Mouse (Mus musculus): ENCODE results near the gene Cdh6.

Cdh6 gene

DNA sequence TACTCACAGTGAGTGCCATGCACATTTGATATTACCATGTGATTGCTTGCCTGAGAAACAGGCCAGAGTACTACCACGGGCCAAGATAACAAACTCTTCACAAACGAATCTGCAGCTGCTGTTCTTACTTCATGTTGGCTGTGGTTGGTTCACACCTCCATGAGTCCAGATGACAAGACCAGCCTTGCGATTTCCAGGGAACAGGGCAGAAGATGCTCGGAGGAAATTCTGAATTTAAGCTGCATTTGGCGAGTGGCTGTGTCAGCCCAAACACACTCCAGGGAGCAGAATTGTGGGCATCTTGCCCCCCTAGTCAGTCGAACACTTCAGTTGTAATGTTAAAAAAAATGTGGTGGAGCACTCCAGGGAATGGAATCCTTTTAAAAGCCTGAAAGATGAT, 18.1 kb downstream of the Cdh6 start:
- no peak for DNase-seq

GRCm38 (mm10) chr15:13141983-13142382, 31.5 kb downstream of the Cdh6 start:
- no peak for DNase-seq

DNA sequence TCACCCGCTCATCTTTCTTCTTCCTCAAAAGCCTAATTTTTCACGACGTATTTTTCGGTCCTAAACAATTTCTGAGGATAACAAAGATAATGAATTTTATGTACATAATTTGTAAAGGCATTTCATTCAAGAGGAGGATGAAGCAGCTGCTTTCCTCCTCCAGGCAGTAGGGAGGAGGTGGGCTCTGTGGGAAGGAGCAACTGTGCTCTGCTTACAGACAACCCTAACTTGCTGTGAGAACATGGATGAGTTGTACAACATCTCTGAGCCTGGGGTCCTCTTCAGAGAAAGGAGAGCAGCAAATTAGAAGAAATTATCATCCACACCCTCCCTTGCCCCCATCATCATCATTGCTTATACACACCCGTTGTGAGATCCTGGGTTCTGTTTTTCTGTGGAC, 33.8 kb downstream of the Cdh6 start:
- DNase-seq, result no peak

DNA sequence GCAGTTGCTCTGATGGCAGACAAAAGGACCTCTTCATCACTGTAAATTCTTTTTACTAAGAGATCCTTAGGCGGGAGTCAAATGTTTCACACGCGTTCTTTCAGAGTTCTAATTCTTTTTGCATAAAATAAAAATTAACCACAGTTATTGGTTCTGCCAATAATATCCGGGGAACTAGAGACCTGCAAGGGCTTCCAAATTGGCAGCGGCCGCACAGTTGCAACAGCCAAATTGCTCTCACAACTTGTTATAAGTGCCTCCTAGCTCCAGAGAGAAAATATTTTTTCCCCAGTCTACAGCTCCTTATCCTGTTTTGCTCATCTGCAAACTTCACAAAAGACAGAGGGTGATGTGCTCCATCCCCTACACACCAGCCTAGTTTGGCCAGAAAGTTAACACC, 36.3 kb downstream of the Cdh6 start:
- peak; percentile 19 for DNase-seq

- peak; percentile 55 for DNase-seq
Observed at GRCm38 (mm10) chr15:13134086-13134485, 39.4 kb downstream of the Cdh6 start.

- no peak for DNase-seq
Observed at GRCm38 (mm10) chr15:13133370-13133769, 40.1 kb downstream of the Cdh6 start.

GRCm38 (mm10) chr15:13132493-13132892, 41.0 kb downstream of the Cdh6 start:
- DNase-seq, result no peak

DNA sequence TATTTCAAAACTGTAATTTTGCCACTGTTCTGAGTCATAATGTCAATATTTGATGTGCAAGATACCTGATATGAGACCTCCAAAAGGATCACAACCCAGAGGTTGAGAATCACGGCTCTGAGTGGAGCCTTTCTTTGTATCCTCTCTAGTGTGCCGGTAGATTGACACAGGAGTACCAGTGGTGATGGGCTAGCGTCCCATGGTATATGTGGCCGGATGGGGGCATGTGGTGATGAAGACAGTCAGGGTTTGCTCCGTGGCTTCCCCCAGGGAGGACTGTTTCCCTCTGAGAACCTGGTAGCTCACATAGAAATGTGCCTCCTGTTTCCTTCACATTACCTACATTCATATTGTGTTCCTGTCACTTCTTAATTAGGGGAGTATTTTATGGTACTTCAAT, 43.2 kb downstream of the Cdh6 start:
- DNase-seq, result no peak

GRCm38 (mm10) chr15:13100341-13100740, 73.1 kb downstream of the Cdh6 start:
- no peak for DNase-seq

- DNase-seq, result no peak
Observed at GRCm38 (mm10) chr15:13097861-13098260, 75.6 kb downstream of the Cdh6 start.

DNA sequence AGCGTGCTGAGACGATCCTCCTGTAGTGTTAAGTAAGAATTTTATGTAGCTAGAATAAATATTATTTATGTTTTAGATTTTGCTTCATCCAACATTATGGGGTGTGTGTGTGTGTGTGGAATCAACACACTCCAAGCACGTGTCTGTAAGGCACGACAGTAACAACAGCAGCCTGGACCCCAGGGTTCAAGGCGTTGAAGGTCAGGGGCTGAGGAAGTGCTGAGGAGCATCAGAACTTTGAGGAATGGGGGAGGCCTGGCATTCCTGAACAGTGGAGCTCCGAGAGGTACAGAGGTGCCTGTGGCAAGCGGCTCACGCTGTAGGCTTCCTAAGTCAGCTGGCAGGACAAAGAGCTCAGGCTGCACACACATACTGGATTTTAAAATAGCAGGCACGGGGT, 78.1 kb downstream of the Cdh6 start:
- no peak for DNase-seq

- no peak for DNase-seq
Observed at GRCm38 (mm10) chr15:13094881-13095256, 78.6 kb downstream of the Cdh6 start.

DNA sequence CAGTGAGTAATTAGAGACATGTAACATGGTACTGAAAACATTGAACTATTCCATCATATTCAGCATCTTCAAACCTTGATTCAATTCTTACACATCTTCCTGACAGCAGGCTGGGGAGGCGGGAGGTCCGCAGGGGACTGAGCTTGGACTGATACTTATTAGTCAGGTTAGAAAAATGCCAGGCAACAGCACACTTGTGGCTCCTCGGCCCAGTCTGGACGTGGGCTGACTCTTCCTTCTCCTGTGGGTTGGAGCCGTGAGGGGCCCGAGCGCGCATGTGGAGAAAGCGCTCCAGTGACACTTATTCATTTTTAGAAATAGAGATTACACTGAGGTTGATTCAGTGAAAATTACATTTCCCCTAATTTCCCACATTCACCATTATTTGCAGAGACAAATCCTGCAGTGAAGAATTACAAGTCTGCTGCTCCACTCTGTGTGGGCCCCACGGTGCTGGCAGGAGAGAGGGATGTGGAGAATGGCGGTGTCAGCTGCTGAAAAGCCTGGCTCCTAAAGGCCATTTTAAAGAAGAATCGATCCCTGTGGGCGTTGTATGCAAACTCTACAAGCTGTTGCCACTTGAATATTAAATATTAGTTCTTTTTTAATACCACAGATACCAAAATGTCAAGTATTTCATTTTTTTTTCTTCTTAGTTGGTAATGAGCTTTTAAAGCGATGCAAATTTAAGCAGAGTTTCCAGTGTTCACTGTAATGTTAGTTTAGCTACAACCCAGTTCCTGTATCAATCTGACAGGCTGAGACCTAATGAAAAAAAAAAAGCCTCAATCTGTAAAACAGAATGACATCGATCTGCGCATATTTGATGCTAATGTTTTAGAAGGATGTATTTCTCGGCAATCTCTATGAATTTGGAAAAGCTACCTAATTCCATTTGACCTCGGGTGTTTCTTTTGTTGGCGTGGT, 79.3 kb downstream of the Cdh6 start:
- no peak for DNase-seq

DNA sequence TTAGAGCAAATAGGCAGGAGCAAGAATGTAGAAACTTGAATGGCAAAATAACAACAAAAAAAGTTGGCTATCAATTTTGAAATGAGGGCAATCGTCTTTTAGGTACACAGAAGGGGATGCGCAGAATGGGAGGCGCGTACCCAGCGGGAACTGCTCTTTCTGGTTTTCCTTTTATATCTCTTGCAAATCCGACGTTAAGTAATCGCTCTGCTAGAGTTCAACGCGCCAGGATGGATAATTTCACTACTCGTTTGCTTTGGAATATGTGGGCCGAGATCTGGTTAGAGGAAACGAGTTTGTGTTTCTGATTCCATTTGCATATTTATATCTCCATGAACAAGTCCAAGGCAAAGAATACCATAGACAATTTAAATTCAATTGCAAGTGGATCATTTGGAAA, 81.4 kb downstream of the Cdh6 start:
- DNase-seq, result no peak

DNA sequence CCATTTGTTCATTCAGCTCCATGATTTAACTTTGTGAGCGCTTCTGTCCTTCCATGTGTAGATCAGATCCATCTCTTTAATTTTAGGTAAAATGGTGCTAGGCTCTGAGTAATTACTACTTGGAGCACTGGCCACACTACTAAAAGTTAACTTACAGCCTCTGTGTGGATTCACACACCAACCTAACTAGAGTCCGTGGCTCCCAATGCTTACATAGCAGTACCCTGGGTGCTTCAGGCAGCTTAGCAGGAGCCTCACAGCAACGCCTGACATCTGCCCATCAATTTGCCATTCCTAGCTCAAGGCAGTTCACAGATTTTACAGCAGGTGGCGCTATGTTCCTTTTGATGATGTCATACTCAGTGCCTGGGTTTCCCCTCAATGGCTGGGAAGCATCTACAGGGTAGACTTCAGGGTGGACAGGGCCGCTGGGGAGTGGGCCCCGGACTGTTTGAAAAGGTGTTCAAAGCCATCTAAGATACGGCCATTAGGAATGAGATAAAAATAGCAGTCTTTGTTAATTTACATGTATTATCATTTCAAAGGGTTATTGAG, 84.9 kb downstream of the Cdh6 start:
- DNase-seq, result peak; percentile 71

- DNase-seq, result no peak
Observed at GRCm38 (mm10) chr15:13084746-13085145, 88.7 kb downstream of the Cdh6 start.

DNA sequence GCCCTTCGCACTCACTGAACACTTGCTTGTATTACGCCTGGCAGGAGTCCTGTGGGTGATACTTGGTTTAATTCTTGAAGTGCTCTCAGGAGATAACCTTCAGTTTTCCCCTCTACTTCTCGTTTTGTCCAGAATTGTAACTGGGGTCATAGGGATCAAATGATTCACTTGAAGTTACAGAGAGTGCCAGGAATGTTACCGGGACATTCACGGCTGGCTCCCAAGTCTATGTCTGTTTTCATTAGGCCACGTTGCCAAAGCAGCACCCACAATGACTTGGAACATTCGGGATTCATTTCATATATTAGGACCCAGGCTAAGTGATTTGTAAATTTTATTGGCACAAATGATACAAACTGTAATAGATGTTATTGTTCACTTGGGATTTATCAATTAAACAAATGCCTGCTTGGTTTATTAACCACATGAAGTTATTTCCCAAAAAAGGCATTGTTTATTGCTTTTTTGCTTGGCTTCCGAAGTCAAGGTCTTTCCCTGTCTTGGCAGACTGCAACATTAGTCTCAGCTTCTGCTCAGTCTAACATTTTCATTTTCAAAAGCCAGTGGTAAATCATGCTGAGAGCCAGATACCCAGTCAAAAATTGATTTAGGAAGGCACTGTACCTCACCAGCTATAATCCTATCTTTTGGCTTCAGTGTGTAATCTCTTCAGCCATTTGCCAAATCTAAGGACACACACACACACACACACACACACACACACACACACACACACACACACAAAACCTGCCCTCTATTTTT, 96.4 kb downstream of the Cdh6 start:
- no peak for DNase-seq

DNA sequence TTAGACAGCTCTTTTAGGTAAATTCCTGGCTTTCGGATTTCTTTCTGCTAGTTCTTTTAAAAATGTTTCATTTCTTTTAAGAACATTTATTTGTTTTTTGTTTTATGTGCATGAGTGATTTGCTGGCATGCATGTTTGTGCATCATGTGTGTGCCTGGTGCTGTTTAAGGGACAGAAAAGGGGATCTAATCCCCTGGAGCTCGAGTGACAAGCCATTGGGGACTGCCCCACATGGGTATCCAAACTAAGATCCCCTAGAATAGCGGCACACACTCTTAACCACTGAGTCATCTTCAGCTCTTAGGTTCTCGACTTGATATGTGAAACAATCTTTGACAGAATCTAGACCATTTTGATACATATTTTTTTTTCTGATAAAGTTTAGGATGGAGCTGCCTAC, 99.4 kb downstream of the Cdh6 start:
- no peak for DNase-seq

DNA sequence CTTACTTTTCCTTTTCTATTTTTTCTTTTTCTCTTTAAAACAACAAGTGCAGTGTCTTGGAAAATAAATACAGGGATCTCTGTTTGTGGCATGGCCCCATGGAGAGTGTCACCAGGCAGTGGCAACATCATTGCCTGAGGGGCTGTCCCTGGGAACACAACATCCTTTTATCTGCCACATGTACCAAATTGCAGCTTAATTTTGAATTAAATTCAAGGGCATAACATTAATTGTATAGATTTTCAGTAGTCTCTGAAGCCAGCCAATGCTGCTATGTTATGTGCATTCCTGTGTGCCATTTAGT, 105.3 kb downstream of the Cdh6 start:
- DNase-seq, result no peak

DNA sequence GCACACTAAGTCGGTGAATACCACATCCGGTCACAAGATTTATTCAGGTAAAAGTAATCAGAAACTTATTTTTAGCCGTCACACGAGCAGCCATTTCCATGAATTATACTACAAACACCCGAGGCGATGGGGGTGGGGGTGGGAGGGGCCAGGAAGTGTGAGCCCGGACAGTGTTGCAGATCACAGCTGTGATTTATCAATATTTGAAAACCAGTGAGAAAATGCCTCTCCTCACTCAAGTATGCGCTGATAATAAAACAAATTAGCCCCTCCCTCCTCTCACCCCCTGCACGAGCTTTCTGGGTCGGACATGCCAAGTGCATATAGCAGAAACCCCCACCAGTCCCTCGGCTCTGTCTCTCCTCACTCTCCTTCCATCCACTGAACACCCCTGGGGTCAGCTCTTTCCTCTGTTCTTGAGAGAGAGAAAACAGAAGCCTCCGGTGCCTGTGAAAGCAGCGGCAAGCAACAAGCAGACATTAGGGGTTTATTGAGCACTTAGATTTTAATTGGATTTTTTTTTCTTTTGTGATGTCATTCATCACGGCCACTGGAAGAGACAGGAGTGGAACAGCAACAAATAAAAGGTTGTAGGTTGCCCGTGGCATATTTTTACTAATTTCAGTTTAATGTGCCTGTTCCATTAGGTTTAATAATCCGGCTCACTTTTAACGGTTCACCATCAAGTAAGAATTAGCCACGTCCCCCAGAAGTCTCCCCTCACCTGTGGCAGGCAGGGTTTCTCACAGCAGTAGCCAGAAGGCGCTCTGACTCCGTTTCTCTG, 105.9 kb downstream of the Cdh6 start:
- peak; percentile 16 for DNase-seq

- no peak for DNase-seq
Observed at GRCm38 (mm10) chr15:13066765-13067164, 106.7 kb downstream of the Cdh6 start.

DNA sequence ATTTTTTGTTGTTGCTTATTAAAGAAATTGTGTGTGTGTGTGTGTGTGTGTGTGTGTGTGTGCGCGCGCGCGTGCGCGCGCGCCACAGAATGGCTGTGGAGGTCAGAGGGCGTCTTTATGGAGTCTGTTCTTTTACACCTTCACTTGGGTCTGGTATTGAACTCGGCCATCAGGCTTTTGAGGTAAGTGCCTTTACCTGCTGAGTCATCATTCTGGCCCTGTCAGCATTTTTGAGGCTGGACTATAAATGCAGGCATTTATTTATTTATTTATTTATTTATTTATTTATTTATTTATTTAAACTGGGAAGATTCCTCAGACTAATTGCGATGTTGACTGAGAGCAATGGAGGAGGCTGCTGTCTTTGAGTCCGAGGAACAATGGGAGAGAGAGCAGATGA, 109.8 kb downstream of the Cdh6 start:
- DNase-seq, result no peak

DNA sequence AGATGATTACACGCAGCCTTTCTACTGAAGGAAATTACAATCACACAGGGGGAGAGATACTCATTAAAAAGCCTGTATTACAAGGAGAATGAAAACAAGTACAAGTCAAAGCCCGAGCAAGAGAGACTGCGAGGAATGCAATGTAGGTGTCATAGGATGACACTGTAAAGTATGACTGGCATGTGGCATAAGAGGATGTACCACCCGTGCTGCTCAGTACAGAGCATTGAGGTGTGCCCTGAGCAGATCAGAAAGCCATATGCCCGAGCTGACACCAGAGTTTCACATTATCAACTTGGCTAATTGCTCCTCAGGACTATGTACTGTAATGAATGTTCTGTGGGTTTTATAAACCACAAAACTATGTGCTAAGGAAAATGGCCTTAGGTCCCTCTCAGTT, 115.7 kb downstream of the Cdh6 start:
- DNase-seq, result no peak
